Mouse (Mus musculus) lung, embryonic 16.5 days (tissue): Measurements from ENCODE around the gene Rfwd3. TPM values are rescaled to one million over a fixed set of nuclear protein-coding genes. Genes with fewer than 3 reads are reported as not detected.
"Not testable (repeated sequence)": the region's sequence is repeated elsewhere in the genome, so short reads cannot be mapped to it uniquely, and the experiment has no call there.

Source experiments
- ATAC-seq: fragments of 200-750 bp; cut with Nextera tagmentation; 2 replicates; pipeline ENCODE4 v1.8.0; 2017; ENCODE audit warnings: low read depth, mild to moderate bottlenecking, moderate library complexity
- H3K27ac ChIP-seq: fragments of 300-500 bp; sonication (generic); 2 replicates; pipeline ENCODE4 v1.5.1; 2014; ENCODE audit warnings: mild to moderate bottlenecking, control low read depth, low read length
- H3K27me3 ChIP-seq: fragments of 300-500 bp; sonication (generic); 2 replicates; pipeline ENCODE4 v1.6.1; 2014; ENCODE audit warnings: low read depth, low read length, mixed read lengths; ENCODE audit not compliant: control insufficient read depth, insufficient read depth
- H3K36me3 ChIP-seq: fragments of 300-500 bp; sonication (generic); 2 replicates; pipeline ENCODE4 v1.6.1; 2014; ENCODE audit warnings: low read length; ENCODE audit not compliant: control insufficient read depth, insufficient read depth
- H3K4me1 ChIP-seq: fragments of 300-500 bp; sonication (generic); replicated peaks from 2 replicates; pipeline ENCODE4 v1.6.1; 2014; ENCODE audit warnings: low read length, mixed read lengths; ENCODE audit not compliant: control insufficient read depth, insufficient read depth
- H3K4me2 ChIP-seq: fragments of 300-500 bp; sonication (generic); 2 replicates; pipeline ENCODE4 v1.6.1; 2014; ENCODE audit warnings: low read depth, low read length, control low read depth
- H3K4me3 ChIP-seq: fragments of 300-500 bp; sonication (generic); 2 replicates; pipeline ENCODE4 v1.5.1; 2014; ENCODE audit warnings: mild to moderate bottlenecking, low read length, control low read depth
- H3K9ac ChIP-seq: fragments of 300-500 bp; sonication (generic); 2 replicates; pipeline ENCODE4 v1.6.1; 2014; ENCODE audit warnings: low read length, control low read depth
- H3K9me3 ChIP-seq: fragments of 300-500 bp; sonication (generic); 2 replicates; pipeline ENCODE4 v1.6.1; 2016; ENCODE audit warnings: low read length; ENCODE audit not compliant: control insufficient read depth
- WGBS: fragments of 180-500 bp; shearing (Covaris S2); extraction: QIAGEN DNeasy Blood & Tissue Kit; methylation state at CpG from one replicate; pipeline ENCODE4 v1.1.7; 2014; 5-methylcytosine and 5-hydroxymethylcytosine counted together
- polyA plus RNA-seq: library from polyadenylated mRNA; unstranded; fragments of >200 nt; fragmentation: Nextera tagmentation; extraction: Ambion mirVana; gene quantifications from 2 replicates; pipeline ENCODE4 v1.2.1, GENCODE M21; 2015

The Rfwd3 gene
- polyA plus RNA-seq, 1 experiment from 2014 or later: 65.7 TPM

DNA sequence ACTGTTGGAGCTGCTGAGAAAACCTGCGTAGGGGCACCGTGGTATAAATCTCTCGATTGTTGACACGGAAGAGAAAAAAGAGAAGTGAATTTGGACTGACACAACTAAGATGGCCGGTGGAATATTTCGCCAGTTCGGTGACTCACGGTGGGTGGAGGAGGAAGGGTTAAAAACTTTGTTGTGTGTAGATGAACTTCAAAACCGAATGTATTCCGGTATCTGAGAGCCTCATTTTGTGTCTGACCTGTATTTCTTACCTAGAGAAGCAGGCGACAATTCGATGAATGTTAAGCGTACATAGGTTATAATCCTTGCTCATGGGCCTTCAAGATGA is 40.6 kb downstream of the Rfwd3 start:
- Histone ChIP-seq H3K4me1 (peaks cover 10% of the 10 kb centered on the region), H3K27ac (peak overlapping the region; percentile 99), H3K36me3 (no peaks in the 10 kb centered on the region), H3K4me2 (peak overlapping the region; percentile 72), H3K9ac (peak overlapping the region; percentile 77), H3K4me3 (peak overlapping the region; percentile 69), H3K27me3 (no peaks in the 10 kb centered on the region), H3K9me3 (no peaks in the 10 kb centered on the region)
- 8% methylated on average over 13 of the region's 13 CpGs for WGBS
- peak; percentile 15; the same call in 1 of the 2 replicates for ATAC-seq

DNA sequence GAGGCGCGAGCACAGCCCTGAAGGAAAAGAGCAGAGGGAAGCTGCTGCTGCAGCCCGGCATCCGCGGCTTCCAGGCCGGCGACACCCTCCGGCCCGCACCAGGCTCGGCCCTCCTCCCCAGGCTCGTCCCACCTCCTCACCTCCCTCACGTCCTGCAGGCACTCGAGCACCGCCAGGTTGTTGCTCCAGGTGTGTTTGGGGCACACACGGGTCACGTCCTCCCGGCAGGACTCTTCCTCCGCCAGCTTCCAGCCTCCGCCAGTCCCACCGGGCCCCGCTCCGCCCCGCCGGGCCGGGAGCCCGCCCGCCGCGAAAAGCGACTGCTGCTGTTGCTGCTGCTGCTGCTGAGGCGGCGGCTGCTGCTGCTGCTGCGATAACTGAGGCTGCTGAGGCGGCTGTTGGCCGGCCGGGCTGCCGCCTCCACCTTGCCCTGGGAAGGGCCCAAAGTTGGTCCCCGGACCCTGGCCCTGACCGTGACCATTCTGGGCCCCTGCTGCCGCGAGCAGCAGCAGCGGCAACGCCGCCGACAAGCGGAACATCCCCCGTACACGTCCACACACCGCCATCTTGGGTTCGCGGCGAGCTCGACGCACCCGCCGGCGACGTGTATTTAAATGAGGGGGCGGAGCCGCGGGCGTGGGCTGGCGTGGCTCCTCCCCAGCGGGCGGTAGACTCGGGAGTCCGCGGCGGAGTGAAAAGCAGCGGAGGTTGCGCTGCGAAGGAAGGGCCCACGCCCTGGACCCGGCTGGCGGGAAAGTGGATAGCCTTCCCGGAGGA is 41.2 kb downstream of the Rfwd3 start, which contains the start of gene Glg1:
Glg1 (minus strand) TSS at position 586 of the 777 bp plus-strand sequence.
- Histone ChIP-seq H3K9ac (peak within 1 kb of the TSS; percentile 77), H3K27ac (peak within 1 kb of the TSS; percentile 99), H3K9me3 (no peaks in the 10 kb centered on the region), H3K4me2 (peak within 1 kb of the TSS; percentile 72), H3K27me3 (no peaks in the 10 kb centered on the region), H3K36me3 (no peaks in the 10 kb centered on the region), H3K4me3 (peak within 1 kb of the TSS; percentile 69), H3K4me1 (peaks cover 10% of the 10 kb centered on the region)
- peak; percentile 96 for ATAC-seq
- under 1% methylated on average over 68 of the region's 76 CpGs for WGBS

DNA sequence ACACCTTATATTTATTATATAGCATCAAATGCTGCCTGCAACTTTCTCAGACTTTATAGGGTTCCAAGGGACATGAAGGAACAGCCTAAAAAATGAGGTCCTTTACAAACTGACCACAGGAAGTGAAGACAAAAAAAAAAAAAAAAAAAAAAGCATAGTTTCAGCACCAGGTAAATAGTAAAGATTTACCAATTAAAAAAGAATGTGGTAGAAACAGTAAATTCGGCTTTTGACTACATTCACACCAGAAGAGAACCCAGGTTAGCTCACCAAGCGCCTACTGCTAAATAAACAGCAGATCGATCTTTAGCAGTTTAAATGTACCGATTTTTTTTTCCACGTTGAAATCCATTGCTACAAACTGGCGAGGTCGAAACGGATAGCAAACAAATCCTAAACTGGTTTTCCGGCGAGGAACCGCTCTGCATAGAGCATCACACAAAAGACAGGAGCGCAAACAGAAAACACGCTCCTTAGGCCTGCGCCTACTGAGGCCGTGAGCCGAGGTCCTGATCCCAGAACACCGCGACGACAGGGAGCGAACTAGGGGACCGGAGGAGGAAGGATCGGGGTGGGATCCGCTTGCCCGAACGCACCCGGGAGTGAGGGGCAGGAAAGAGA is 41.9 kb downstream of the Rfwd3 start:
- peak; percentile 55; the same call in 1 of the 2 replicates for ATAC-seq
- peak overlapping the region; percentile 65 for H3K4me2 ChIP-seq
- peak overlapping the region; percentile 99 for H3K27ac ChIP-seq
- H3K4me3 ChIP-seq: peak overlapping the region; percentile 69
- peaks cover 10% of the 10 kb centered on the region for H3K4me1 ChIP-seq
- no peaks in the 10 kb centered on the region for H3K27me3 ChIP-seq
- no peaks in the 10 kb centered on the region for H3K36me3 ChIP-seq
- under 1% methylated on average over 26 of the region's 26 CpGs for WGBS
- peak overlapping the region; percentile 77 for H3K9ac ChIP-seq
- no peaks in the 10 kb centered on the region for H3K9me3 ChIP-seq

DNA sequence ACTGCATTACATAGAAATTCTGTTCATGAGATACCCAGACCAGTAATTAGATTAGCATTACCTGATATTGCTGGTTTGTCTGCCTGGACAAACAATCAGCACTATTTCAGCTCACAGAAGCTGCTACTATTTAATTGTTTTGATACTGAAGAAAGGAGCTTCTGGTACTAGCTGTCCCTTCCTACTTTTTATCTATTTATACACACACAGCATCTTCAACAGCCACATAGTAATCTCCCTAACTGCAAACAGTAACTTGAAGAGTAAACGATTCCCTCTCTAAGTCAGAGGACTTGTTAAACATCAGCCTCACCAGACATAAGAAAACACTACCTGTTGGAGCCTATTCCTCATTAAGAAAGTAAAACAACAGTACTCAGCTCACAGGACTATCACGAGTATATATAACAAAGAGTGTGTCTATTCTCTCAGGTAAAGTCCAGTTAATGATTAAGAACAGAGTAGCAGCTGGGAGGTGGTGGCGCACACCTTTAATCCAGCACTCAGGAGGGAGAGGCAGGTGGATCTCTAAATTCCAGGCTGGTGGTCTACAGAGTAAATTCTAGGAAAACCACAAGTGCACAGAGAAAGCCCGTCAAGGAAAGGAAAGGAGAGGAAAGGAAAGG is 47.4 kb downstream of the Rfwd3 start:
- 46% methylated on average over 4 of the region's 4 CpGs for WGBS
- no peak overlapping the region for H3K27ac ChIP-seq
- ATAC-seq: no peak

DNA sequence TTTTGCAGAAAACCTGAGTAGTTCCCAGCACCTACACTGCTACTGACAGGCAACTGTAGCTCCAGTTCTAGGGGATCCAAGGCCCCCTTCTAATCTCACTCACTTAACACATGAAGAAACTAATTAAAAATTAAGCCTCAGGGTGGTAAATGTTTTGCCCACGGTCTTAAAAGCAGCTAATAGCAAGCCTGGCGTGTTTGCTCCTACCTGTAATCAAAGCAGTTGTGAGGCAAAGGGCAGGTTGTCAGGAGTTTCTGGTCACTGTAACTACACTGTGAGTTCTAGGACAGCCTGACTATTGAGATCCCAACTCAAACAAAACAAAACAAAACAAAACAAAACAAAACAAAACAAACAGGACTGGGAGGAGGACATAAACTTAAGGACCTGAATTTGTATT is 49.9 kb downstream of the Rfwd3 start:
- H3K9me3 ChIP-seq: no peaks in the 10 kb centered on the region
- no peak overlapping the region for H3K4me3 ChIP-seq
- no peaks in the 10 kb centered on the region for H3K36me3 ChIP-seq
- H3K4me1 ChIP-seq: no peaks in the 10 kb centered on the region
- no peaks in the 10 kb centered on the region for H3K27me3 ChIP-seq
- H3K4me2 ChIP-seq: no peak overlapping the region
- H3K27ac ChIP-seq: no peak overlapping the region
- 71% methylated on average over 2 of the region's 2 CpGs for WGBS
- ATAC-seq: no peak
- H3K9ac ChIP-seq: no peak overlapping the region

More for the DNA sequence above, 47.4 kb downstream of the Rfwd3 start:
- H3K27me3 ChIP-seq: no peaks in the 10 kb centered on the region
- H3K4me1 ChIP-seq: peaks cover 4% of the 10 kb centered on the region
- H3K4me3 ChIP-seq: no peak overlapping the region
- no peaks in the 10 kb centered on the region for H3K9me3 ChIP-seq
- H3K4me2 ChIP-seq: no peak overlapping the region
- H3K36me3 ChIP-seq: no peaks in the 10 kb centered on the region
- no peak overlapping the region for H3K9ac ChIP-seq

DNA sequence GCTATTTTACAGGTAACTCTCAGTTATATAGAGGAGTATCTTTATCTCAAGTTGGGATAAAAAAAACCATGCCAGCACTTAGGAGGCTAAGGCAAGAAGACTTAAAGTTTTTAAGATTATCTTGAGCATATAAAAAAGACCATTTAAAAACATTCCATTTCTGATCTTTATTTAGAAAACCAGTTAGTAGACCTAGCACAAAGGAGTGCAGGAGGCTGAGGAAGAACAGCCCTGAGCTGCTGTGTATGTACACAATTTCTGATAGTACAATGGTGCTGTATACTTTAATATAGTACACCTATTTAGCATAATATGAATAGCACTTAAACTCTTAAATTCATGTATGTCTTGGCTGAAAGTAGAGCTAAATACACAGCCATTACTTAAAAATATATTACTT is 51.9 kb downstream of the Rfwd3 start:
- no peaks in the 10 kb centered on the region; the same call in 1 of the 2 replicates for H3K36me3 ChIP-seq
- no peaks in the 10 kb centered on the region for H3K27me3 ChIP-seq
- no peak overlapping the region for H3K4me2 ChIP-seq
- no peak for ATAC-seq
- no peak overlapping the region for H3K9ac ChIP-seq
- H3K4me1 ChIP-seq: no peaks in the 10 kb centered on the region
- no peak overlapping the region for H3K27ac ChIP-seq
- H3K9me3 ChIP-seq: no peaks in the 10 kb centered on the region
- no peak overlapping the region for H3K4me3 ChIP-seq

DNA sequence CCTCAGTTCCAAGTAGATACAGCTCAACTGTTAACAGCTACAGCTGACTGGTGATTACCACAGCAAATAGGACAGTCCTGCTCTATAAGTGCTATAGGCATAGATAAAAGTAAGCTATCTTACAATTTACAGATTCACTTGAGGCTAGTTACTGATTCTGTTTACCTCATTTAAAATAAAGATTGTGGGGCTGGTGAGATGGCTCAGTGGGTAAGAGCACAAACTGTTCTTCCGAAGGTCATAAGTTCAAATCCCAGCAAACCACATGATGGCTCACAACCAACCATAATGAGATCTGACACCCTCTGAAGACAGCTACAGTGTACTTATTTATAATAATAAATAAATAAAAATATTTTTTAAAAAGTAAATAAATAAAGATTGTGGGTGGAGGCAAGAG is 53.2 kb downstream of the Rfwd3 start:
- H3K4me3 ChIP-seq, H3K27me3 ChIP-seq, H3K9ac ChIP-seq, ATAC-seq, H3K27ac ChIP-seq, H3K4me1 ChIP-seq, H3K9me3 ChIP-seq, H3K36me3 ChIP-seq, H3K4me2 ChIP-seq: not testable (repeated sequence)
- 94% methylated on average over 1 of the region's 1 CpGs for WGBS

DNA sequence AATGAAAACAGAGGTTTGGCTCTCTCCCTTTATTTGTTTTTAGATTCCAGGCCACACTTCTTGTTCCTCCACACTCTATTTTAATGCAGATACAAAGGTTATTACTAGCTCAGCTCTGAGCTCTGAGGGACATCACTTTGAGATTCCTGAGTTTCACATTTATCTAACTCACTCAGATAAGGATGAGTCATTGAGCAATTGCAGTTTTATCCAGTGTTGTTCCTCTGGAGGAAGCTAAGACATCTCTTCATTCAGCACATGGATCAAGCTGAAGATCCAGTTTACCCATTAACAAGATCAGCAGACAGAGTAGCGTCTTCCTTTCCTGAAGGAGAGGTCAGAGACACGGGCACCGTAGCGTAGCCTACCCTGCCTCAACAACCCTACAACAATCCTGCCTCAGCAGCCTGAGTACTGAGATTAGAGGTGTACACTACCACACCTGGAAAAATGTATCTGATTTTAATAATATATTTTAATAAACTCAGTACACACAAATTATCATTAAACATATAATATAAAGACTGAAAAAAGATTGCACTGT is 53.7 kb downstream of the Rfwd3 start:
- Histone ChIP-seq H3K27me3 (no peaks in the 10 kb centered on the region), H3K9me3 (no peaks in the 10 kb centered on the region), H3K27ac (no peak overlapping the region), H3K4me2 (no peak overlapping the region), H3K9ac (no peak overlapping the region), H3K4me1 (no peaks in the 10 kb centered on the region), H3K4me3 (no peak overlapping the region), H3K36me3 (no peaks in the 10 kb centered on the region; the same call in 1 of the 2 replicates)
- WGBS: 71% methylated on average over 4 of the region's 4 CpGs
- ATAC-seq: no peak

DNA sequence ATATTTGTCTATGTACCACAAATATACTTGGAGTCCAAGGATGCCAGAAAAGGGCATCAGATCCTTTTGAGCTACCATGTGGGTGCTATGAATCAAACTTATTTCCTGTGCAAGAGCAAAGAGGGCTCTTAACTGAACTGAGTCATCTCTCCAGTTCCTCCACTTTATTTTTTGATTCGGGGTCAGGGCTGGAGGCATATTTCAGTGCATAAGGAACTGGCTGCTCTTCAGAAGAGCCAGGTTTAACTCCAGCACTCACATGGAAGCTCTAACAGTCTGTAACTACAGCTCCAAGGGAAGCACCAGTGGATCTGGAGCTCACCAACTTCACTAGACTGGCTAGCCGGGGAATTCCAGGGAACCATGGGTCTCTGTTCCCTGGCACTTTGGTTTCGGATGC is 62.7 kb downstream of the Rfwd3 start:
- Histone ChIP-seq H3K4me3 (no peak overlapping the region), H3K9ac (no peak overlapping the region), H3K27ac (0 out of 2 replicates have a peak overlapping the region, but pooled peaks have one; percentile 14), H3K27me3 (no peaks in the 10 kb centered on the region), H3K9me3 (no peaks in the 10 kb centered on the region), H3K36me3 (no peaks in the 10 kb centered on the region), H3K4me1 (no peaks in the 10 kb centered on the region; the same call in 1 of the 2 replicates), H3K4me2 (no peak overlapping the region)
- WGBS: 66% methylated on average over 3 of the region's 3 CpGs
- no peak for ATAC-seq
